Mouse (Mus musculus) cerebellum, postnatal 36 days (tissue): Measurements from ENCODE around the gene Ssrp1.

Source experiments
- DNase-seq, 2 experiments: peaks; one replicate each; pipeline ENCODE4 v3.0.0; 2021 to 2022; ENCODE audit warnings: mixed read lengths in 2 of 2

The Ssrp1 gene

DNA sequence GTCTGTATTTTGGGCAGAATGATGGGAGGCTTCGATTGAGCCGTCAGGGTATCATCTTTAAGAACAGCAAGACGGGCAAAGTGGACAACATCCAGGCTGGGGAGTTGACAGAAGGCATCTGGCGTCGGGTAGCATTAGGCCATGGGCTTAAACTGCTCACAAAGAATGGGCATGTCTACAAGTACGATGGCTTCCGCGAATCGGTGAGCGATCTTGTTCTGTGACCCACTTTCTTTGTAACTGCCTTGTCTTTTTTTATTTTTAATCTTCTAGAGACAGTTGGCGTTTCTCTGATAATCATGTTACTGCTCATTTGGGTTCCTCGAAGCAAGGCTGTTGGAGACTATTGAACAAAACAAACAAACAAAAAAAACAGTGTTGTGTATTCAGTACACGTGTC is 1.3 kb downstream of the Ssrp1 start:
- DNase-seq, result no peak

DNA sequence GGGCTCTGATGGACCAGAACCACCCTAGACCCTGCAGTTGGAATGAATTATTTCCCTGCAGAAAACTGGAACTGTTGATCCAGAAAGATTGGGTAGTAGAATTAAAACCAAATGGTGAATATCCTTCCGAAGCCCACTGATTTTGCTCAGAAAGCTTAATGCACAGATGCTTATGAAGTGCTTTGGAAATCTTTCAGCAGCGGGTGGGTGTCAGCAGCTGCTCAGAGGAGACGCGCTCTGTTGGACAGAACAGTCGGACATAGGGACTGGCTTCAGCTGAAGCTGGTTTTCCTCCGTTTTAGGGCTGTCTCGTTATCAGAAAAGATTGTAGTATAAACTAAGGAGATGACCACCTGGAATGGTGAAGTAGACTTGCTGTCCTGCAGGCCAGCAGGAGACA is 6.6 kb downstream of the Ssrp1 start:
- DNase-seq, result no peak

DNA sequence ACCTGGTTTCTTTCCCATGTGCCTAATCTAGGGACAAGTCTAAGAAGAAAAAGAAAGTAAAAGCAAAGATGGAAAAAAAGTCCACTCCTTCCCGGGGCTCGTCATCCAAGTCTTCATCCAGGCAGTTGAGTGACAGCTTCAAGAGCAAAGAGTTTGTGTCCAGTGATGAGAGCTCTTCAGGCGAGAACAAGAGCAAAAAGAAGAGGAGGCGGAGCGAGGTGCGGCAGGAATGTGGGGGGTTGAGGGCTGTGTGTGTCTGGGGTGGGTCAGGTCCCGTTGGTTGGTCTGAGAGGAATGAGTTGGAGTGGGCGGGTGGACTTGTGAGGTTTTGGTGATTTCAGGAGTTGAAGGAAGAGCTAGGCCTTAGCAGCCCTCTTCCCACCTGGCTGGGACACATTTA is 9.2 kb downstream of the Ssrp1 start:
- no peak for DNase-seq

GRCm38 (mm10) chr2:85047081-85047480 is 10.0 kb downstream of the Ssrp1 start:
- DNase-seq, result no peak

DNA sequence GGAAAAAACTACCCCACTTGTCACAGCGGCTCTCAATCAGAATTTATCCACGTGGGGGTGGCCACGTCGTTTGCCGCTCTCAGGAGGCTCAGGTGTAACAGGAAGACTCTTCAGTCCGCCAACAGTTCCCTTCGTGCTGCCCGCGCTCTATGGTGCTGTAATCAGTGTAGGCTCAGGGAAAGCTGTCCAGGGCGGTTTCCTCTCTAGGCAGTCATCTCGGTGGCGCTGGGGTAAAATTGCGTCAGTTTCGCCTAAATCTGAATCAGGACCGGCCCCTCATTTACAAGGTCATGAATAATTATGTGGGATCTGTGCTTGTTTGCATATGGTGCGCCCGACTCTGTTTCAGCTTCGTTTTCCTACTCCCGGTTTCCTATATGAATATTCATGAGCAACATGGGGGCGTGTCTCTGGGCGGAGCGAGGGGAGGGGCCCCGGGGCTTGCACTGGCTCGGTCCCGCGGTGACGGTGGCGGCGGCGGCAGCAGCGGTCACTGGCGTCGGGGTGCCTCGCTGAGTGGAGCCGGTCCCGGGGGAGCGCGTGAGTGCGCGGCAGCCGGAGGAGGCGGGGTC is 10.6 kb downstream of the Ssrp1 start, which contains the start of gene Tnks1bp1:
Gene Tnks1bp1 (plus strand): TSS at position 427 of the 572 bp plus-strand sequence.
- peak; percentile 92 for DNase-seq

- peak; percentile 33 to 54 for DNase-seq
These were observed 11.2 kb downstream of the Ssrp1 start for GRCm38 (mm10) chr2:85048168-85048751.

DNA sequence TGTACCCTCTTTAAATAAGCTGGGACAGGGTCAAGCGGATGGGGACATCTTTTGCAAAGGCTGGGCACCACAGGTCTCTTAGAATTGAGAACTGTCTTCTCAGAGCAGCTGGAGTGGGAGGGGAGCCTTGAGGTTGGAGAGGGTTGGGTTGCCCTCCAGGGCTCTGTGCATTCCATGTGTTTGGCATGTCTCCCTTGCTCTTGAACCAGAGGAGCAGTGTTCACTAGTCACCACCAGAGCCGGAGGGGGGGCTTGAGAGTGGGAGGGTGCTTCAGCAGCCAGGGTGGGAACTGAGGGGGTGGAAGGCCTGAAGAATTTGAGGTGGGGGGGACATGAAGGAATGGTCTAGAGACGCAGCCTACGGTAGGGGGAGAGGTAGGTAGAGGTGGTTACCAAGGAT is 12.2 kb downstream of the Ssrp1 start:
- DNase-seq, result no peak

- DNase-seq, result peak in 1 of 2 experiments; percentile 26
These were observed 13.1 kb downstream of the Ssrp1 start for GRCm38 (mm10) chr2:85050001-85050634.

DNA sequence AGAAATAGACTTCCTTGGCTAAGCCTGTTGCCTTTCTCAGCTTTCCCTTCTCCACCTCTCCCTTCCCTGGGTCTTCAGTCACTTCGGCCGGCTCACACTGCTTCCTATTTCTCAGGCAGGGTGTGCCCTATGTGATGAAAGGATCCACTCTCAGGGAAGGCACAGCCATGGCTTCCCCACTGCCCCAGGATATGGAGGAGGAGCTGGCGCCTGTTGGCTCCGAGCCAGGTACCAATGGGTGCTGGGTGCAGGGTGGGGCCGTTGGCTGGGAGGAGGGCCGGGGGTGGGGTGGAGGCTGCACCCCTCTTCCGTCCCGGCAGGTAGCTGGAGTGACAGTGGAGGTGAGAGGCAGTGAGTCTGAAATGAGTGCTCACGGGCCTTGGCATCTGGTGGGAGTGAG is 13.7 kb downstream of the Ssrp1 start:
- DNase-seq, result no peak

DNA sequence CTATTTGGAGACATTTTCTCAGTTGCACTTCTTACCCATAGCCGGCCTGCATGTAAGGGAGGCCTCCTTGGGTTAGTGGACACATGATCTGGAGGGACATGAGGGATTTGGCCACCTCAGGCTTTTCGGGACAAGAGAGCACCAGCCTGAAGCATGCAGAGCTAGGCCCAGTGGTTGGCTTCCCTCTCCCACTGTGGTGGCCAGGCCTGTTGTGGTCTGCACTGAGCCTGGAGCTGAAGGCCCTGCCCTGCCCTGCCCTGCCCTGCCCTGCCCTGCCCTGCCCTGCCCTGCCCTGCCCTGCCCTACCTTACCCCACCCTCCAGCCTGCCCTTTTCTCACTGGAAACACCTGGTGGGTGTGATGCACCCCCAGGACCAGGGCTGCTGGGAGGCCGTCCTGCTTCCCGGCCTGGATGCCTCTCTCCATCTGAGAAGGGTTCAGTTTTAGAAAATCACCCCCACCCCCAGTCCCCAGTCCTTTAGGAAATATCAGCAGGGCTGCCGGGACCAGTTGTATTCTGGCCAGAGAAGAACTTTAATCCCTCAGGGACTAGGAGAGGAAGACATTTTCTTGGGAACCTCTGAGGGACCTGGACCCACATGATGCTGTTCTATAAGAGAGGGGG is 16.3 kb downstream of the Ssrp1 start:
- DNase-seq, result no peak

- no peak for DNase-seq
These were observed 19.7 kb downstream of the Ssrp1 start for GRCm38 (mm10) chr2:85056711-85057110.

GRCm38 (mm10) chr2:85059677-85060076 is 22.6 kb downstream of the Ssrp1 start:
- no peak for DNase-seq

- DNase-seq, result no peak
These were observed 23.6 kb downstream of the Ssrp1 start for GRCm38 (mm10) chr2:85060591-85061060.

GRCm38 (mm10) chr2:85061107-85061541 is 24.1 kb downstream of the Ssrp1 start:
- DNase-seq, result no peak

- DNase-seq, result no peak
These were observed 28.3 kb downstream of the Ssrp1 start for GRCm38 (mm10) chr2:85065141-85065875.

DNA sequence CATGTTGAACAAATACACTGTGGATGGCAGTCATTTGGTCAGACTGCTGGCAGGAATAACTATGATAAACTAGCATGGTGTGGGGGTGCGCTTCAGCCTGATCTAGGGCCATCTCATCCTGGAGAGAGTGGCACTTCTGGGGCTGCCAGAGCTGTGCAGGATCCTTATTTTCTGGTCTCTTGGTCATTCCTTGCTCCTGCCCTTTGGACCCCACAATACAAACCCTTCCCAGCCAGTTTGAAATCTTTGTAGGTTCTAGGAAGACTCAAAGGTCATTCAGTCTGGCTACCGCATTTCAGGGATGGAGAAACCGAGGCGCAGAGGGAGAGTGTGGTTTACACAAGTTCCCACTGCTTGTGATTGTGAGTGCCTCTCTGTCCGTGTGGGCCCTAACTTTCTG is 29.9 kb downstream of the Ssrp1 start:
- DNase-seq, result no peak

DNA sequence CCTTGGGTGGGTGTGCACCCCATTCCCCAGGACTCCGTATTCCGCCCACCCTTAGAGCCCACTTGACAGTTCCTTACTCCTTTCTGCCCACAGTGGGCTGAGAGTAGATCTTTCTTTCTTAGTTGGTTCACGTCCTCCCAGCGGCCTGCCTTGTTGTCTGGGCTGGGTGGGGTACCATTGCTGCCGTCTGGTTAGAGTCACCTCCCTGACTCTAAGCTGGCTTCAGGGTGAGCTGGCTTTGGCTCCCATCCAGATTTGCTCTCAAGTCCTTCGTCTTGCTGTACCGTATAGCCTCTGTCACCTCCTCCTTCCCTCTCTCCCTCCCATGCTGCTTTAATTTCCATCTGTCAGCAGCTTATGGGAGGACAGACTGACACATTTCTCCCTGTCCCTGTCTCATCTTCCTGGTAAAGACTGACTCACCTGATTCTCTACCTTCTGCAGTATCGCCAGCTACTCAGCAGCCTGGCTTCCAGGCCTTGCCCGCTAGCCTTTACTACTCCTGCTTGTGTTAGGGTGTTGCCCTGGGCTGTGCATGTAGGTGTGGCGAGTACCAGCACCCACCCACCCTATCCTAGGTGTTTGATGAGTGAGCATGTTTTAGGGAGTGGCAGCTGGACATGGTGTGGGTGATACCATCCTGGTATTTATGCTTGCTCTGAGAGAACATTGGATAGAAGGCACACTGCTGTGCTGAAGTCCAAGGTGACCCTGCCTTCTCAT is 31.0 kb downstream of the Ssrp1 start:
- no peak for DNase-seq

DNA sequence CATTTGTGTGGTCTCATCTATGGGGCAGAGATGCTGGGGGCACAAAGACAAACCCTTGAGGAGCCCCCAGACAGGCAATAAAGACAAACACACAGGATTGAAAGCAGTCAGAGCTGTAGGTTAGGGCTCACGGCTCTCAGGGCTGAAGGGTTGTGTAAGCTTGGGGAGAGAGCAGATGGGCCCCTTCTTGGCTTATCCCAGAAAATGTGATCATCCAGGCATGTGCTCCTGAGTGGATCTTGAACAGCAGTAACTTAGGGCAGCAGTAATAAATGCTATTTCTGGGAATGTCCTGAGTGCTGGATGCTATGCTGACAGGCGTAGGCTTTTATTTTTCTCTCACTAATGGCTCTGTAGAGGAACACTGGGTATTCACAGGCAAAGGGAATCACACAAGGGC is 31.6 kb downstream of the Ssrp1 start:
- no peak for DNase-seq

DNA sequence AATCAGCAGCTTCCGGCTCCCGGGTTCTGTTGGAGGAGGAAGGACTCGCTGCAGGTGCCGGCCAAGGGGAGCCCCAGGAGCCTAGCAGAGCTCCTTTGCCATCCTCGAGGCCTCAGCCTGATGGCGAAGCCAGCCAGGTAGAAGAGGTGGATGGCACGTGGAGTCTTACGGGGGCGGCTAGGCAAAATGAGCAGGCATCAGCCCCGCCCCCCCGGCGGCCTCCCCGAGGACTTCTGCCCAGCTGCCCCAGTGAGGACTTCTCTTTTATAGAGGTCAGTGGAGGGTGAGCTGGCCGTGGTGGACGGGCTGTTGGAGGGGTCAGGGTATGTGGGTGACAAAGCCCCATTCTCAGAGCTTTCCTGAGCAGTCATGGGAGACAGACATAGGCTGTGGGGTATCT is 33.1 kb downstream of the Ssrp1 start:
- DNase-seq, result no peak

DNA sequence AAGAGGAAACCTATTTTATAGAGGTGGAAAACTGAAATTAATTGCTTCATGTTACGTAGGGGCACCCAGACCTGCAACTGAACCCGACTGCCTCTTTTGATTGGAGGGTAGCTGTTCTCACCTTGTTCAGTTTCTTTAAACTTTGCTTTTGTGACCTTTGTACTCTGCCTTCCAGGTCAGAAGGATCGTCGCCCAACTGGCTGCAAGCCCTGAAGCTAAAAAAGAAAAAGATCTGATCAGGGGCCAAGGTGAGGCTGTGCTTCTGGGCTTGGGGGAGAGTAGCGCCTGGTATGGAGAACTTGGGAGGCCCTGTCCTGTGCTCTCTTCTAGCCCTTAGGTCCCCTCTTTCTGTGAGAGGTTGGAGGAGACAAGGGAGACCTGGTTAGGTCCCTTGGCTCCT is 34.9 kb downstream of the Ssrp1 start:
- no peak for DNase-seq

DNA sequence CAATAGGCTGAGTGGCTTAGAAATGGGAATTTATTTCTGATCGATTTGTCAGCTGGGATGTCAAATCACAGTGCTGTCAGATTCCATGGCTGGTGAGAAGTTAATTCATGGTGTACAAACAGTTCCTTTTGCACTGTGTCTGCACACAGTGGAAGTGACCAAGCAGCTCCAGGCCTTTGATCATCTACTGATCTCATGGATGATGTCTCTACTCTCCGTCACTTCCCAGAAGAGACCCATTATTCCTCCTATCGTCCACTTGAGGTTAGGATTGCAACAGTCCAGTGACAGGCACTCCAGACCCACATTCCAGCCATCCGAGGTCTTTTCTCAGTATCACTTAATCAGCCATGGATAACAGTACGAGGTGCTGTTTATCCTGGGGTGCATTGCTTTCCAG is 36.7 kb downstream of the Ssrp1 start:
- DNase-seq, result no peak
